Mouse (Mus musculus) NIH3T3 (cell line): ENCODE measurements around the gene Bach2.

Experiments used
- DNase-seq: peaks from one replicate; pipeline ENCODE4 v3.0.0-alpha.2; 2012; ENCODE audit warnings: low read depth

Gene Bach2

GRCm38 (mm10) chr4:32389107-32389800, 150.7 kb downstream of the Bach2 start:
- no peak for DNase-seq

GRCm38 (mm10) chr4:32391260-32391659, 152.7 kb downstream of the Bach2 start:
- DNase-seq = peak; percentile 69

GRCm38 (mm10) chr4:32393226-32393625, 154.6 kb downstream of the Bach2 start:
- no peak for DNase-seq

GRCm38 (mm10) chr4:32393951-32394350, 155.3 kb downstream of the Bach2 start:
- DNase-seq = no peak

GRCm38 (mm10) chr4:32394850-32395249, 156.2 kb downstream of the Bach2 start:
- no peak for DNase-seq

GRCm38 (mm10) chr4:32401459-32401858, 162.9 kb downstream of the Bach2 start:
- no peak for DNase-seq

- no peak for DNase-seq
Measured at GRCm38 (mm10) chr4:32403506-32403905, 164.9 kb downstream of the Bach2 start.

GRCm38 (mm10) chr4:32405149-32405882, 166.7 kb downstream of the Bach2 start:
- DNase-seq = peak; percentile 73

- peak; percentile 14 for DNase-seq
Measured at GRCm38 (mm10) chr4:32405985-32406384, 167.4 kb downstream of the Bach2 start.

- peak; percentile 63 for DNase-seq
Measured at GRCm38 (mm10) chr4:32408535-32408934, 169.9 kb downstream of the Bach2 start.

GRCm38 (mm10) chr4:32409116-32409880, 170.7 kb downstream of the Bach2 start:
- peak; percentile 80 for DNase-seq

- no peak for DNase-seq
Measured at GRCm38 (mm10) chr4:32413063-32413462, 174.5 kb downstream of the Bach2 start.

- DNase-seq = no peak
Measured at GRCm38 (mm10) chr4:32413505-32413904, 174.9 kb downstream of the Bach2 start.

- DNase-seq = no peak
Measured at GRCm38 (mm10) chr4:32414959-32415358, 176.4 kb downstream of the Bach2 start.

- no peak for DNase-seq
Measured at GRCm38 (mm10) chr4:32417939-32418338, 179.3 kb downstream of the Bach2 start.

GRCm38 (mm10) chr4:32421570-32421969, 183.0 kb downstream of the Bach2 start:
- no peak for DNase-seq

GRCm38 (mm10) chr4:32422427-32422826, 183.8 kb downstream of the Bach2 start:
- no peak for DNase-seq

- DNase-seq = no peak
Measured at GRCm38 (mm10) chr4:32423667-32424066, 185.1 kb downstream of the Bach2 start.

GRCm38 (mm10) chr4:32424434-32424833, 185.8 kb downstream of the Bach2 start:
- no peak for DNase-seq

GRCm38 (mm10) chr4:32425060-32425459, 186.5 kb downstream of the Bach2 start:
- DNase-seq = no peak

- no peak for DNase-seq
Measured at GRCm38 (mm10) chr4:32425641-32426040, 187.0 kb downstream of the Bach2 start.

GRCm38 (mm10) chr4:32426779-32427577, 188.4 kb downstream of the Bach2 start:
- DNase-seq = no peak
